Mouse (Mus musculus) layer of hippocampus, adult 9-11 months (tissue): ENCODE results near the gene Asz1.

Experiments used
- DNase-seq: peaks from one replicate; pipeline ENCODE4 v3.0.0; 2022

The Asz1 gene

GRCm38 (mm10) chr6:18002065-18002464 lies 106.8 kb downstream of the Asz1 start:
- no peak for DNase-seq
